Mouse (Mus musculus): ENCODE measurements around the gene Krtap29-1. TPM values are rescaled to one million over a fixed set of nuclear protein-coding genes. Genes with fewer than 3 reads are reported as not detected.

Gene Krtap29-1
- polyA plus RNA-seq, 1 experiment from 2014 or later = not detected

GRCm38 (mm10) chr11:99935991-99936390, 42.9 kb downstream of the Krtap29-1 start, which contains the start of gene Krtap31-2:
Gene Krtap31-2 (plus strand): TSS chr11:99936291.
- H3K9me3 ChIP-seq (replicated peaks; ENCODE audit: control insufficient read depth, low read length) = no peaks in the 10 kb centered on the region
- ATAC-seq (replicated peaks; ENCODE audit: insufficient number of reproducible peaks, low FRiP score, low TSS enrichment, low read depth) (no peak), DNase-seq (ENCODE audit: low spot score) (no peak)
- H3K9ac ChIP-seq (replicated peaks; ENCODE audit: low read length) = no peak within 1 kb of the TSS
- no peaks in the 10 kb centered on the region for H3K36me3 ChIP-seq (replicated peaks; ENCODE audit: control insufficient read depth, insufficient read depth, low read depth, low read length)
- H3K27me3 ChIP-seq (ENCODE audit: control insufficient read depth, insufficient read depth, low read length) = no peaks in the 10 kb centered on the region
- H3K4me2 ChIP-seq (ENCODE audit: low read depth, low read length) = no peak within 1 kb of the TSS
- no peak within 1 kb of the TSS for H3K27ac ChIP-seq (replicated peaks; ENCODE audit: low read depth, low read length)
- WGBS = 88% methylated on average over 1 of the region's 1 CpGs
- no peak within 1 kb of the TSS for H3K4me3 ChIP-seq (ENCODE audit: low read depth, low read length)
- H3K4me1 ChIP-seq (ENCODE audit: control insufficient read depth, insufficient read depth, low read length) = no peaks in the 10 kb centered on the region

Other genes starting within 250 kb of the Krtap29-1 start
- not detected in 2 replicates for gene Gm14180, start 244.8 kb downstream of the Krtap29-1 start, polyA plus RNA-seq (2014; fragmentation: Nextera tagmentation; extraction: Ambion mirVana)
- gene Gm11595, start 206.1 kb downstream of the Krtap29-1 start, polyA plus RNA-seq (2014; fragmentation: Nextera tagmentation; extraction: Ambion mirVana) = not detected in 2 replicates
- not detected in 2 replicates for gene Krtap4-8, start 198.3 kb downstream of the Krtap29-1 start, polyA plus RNA-seq (2014; fragmentation: Nextera tagmentation; extraction: Ambion mirVana)
- not detected in 2 replicates for gene Krtap4-9, start 193.9 kb downstream of the Krtap29-1 start, polyA plus RNA-seq (2014; fragmentation: Nextera tagmentation; extraction: Ambion mirVana)
- gene Gm11596, start 185.6 kb downstream of the Krtap29-1 start, polyA plus RNA-seq (2014; fragmentation: Nextera tagmentation; extraction: Ambion mirVana) = not detected in 2 replicates
- not detected in 2 replicates for gene Gm11569, start 180.1 kb downstream of the Krtap29-1 start, polyA plus RNA-seq (2014; fragmentation: Nextera tagmentation; extraction: Ambion mirVana)
- gene Gm11554, start 174.6 kb downstream of the Krtap29-1 start, polyA plus RNA-seq (2014; fragmentation: Nextera tagmentation; extraction: Ambion mirVana) = not detected in 2 replicates
- gene Krtap4-13, start 169.2 kb downstream of the Krtap29-1 start, polyA plus RNA-seq (2014; fragmentation: Nextera tagmentation; extraction: Ambion mirVana) = not detected in 2 replicates
- not detected in 2 replicates for gene Gm11564, start 163.4 kb downstream of the Krtap29-1 start, polyA plus RNA-seq (2014; fragmentation: Nextera tagmentation; extraction: Ambion mirVana)
- not detected in 2 replicates for gene 2300003K06Rik, start 141.0 kb downstream of the Krtap29-1 start, polyA plus RNA-seq (2014; fragmentation: Nextera tagmentation; extraction: Ambion mirVana)
- not detected in 2 replicates for gene Krtap4-16, start 127.4 kb downstream of the Krtap29-1 start, polyA plus RNA-seq (2014; fragmentation: Nextera tagmentation; extraction: Ambion mirVana)
- not detected in 2 replicates for gene Gm11568, start 121.1 kb downstream of the Krtap29-1 start, polyA plus RNA-seq (2014; fragmentation: Nextera tagmentation; extraction: Ambion mirVana)
- gene Gm11559, start 114.6 kb downstream of the Krtap29-1 start, polyA plus RNA-seq (2014; fragmentation: Nextera tagmentation; extraction: Ambion mirVana) = not detected in 2 replicates
- gene Krtap9-1, start 105.7 kb downstream of the Krtap29-1 start, polyA plus RNA-seq (2014; fragmentation: Nextera tagmentation; extraction: Ambion mirVana) = not detected in 2 replicates
- gene Gm11567, start 99.9 kb downstream of the Krtap29-1 start, polyA plus RNA-seq (2014; fragmentation: Nextera tagmentation; extraction: Ambion mirVana) = not detected in 2 replicates
- gene Krtap31-1, start 71.1 kb downstream of the Krtap29-1 start, polyA plus RNA-seq (2014; fragmentation: Nextera tagmentation; extraction: Ambion mirVana) = not detected in 2 replicates
- not detected in 2 replicates for gene Gm11565, start 64.3 kb downstream of the Krtap29-1 start, polyA plus RNA-seq (2014; fragmentation: Nextera tagmentation; extraction: Ambion mirVana)
- gene Krtap31-2, start 42.8 kb downstream of the Krtap29-1 start, polyA plus RNA-seq (2014; fragmentation: Nextera tagmentation; extraction: Ambion mirVana) = not detected in 2 replicates
- gene Krtap9-5, start 30.6 kb downstream of the Krtap29-1 start, polyA plus RNA-seq (2014; fragmentation: Nextera tagmentation; extraction: Ambion mirVana) = not detected in 2 replicates
- not detected in 2 replicates for gene Krtap16-1, start 7.5 kb upstream of the Krtap29-1 start, polyA plus RNA-seq (2014; fragmentation: Nextera tagmentation; extraction: Ambion mirVana)
- not detected in 2 replicates for gene Krtap17-1, start 14.9 kb upstream of the Krtap29-1 start, polyA plus RNA-seq (2014; fragmentation: Nextera tagmentation; extraction: Ambion mirVana)
- not detected in 2 replicates for gene Krt33a, start 37.2 kb upstream of the Krtap29-1 start, polyA plus RNA-seq (2014; fragmentation: Nextera tagmentation; extraction: Ambion mirVana)
- gene Krt33b, start 50.8 kb upstream of the Krtap29-1 start, polyA plus RNA-seq (2014; fragmentation: Nextera tagmentation; extraction: Ambion mirVana) = not detected in 2 replicates
- gene Krt34, start 62.5 kb upstream of the Krtap29-1 start, polyA plus RNA-seq (2014; fragmentation: Nextera tagmentation; extraction: Ambion mirVana) = not detected in 2 replicates
- gene Krt31, start 71.5 kb upstream of the Krtap29-1 start, polyA plus RNA-seq (2014; fragmentation: Nextera tagmentation; extraction: Ambion mirVana) = not detected in 2 replicates
- gene Krt32, start 109.2 kb upstream of the Krtap29-1 start, polyA plus RNA-seq (2014; fragmentation: Nextera tagmentation; extraction: Ambion mirVana) = not detected in 2 replicates
- not detected in 2 replicates for gene Krt35, start 117.2 kb upstream of the Krtap29-1 start, polyA plus RNA-seq (2014; fragmentation: Nextera tagmentation; extraction: Ambion mirVana)
- 0.13 TPM in 1 of 2 replicates, not detected in the other for gene Krt36, start 126.6 kb upstream of the Krtap29-1 start, polyA plus RNA-seq (2014; fragmentation: Nextera tagmentation; extraction: Ambion mirVana)
- gene Krt13, start 142.5 kb upstream of the Krtap29-1 start, polyA plus RNA-seq (2014; fragmentation: Nextera tagmentation; extraction: Ambion mirVana) = not detected in 2 replicates
- 8.2 and 8.6 TPM in 2 replicates for gene Krt15, start 156.9 kb upstream of the Krtap29-1 start, polyA plus RNA-seq (2014; fragmentation: Nextera tagmentation; extraction: Ambion mirVana)
- gene Krt19, start 169.6 kb upstream of the Krtap29-1 start, polyA plus RNA-seq (2014; fragmentation: Nextera tagmentation; extraction: Ambion mirVana) = 8.0 and 10.5 TPM in 2 replicates
- gene Krt9, start 214.2 kb upstream of the Krtap29-1 start, polyA plus RNA-seq (2014; fragmentation: Nextera tagmentation; extraction: Ambion mirVana) = not detected in 2 replicates
- 30.7 and 31.2 TPM in 2 replicates for gene Krt14, start 228.5 kb upstream of the Krtap29-1 start, polyA plus RNA-seq (2014; fragmentation: Nextera tagmentation; extraction: Ambion mirVana)

All from embryonic facial prominence, embryonic 11.5 days (tissue).